Mouse (Mus musculus): ENCODE data around the gene Zfp341. TPM values are rescaled to one million over a fixed set of nuclear protein-coding genes. Genes with fewer than 3 reads are reported as not detected.

Gene Zfp341
- polyA plus RNA-seq, 1 experiment from 2014 or later: 1.4 TPM

- DNase-seq (ENCODE audit: low spot score): no peak
- no peaks in the 10 kb centered on the region for H3K27me3 ChIP-seq (ENCODE audit: insufficient read depth, poor library complexity, severe bottlenecking)
- WGBS: 79% methylated on average over 4 of the region's 4 CpGs
- no peaks in the 10 kb centered on the region for H3K9me3 ChIP-seq
- H3K4me3 ChIP-seq: no peak overlapping the region
- H3K36me3 ChIP-seq: peaks cover 38% of the 10 kb centered on the region
- H3K27ac ChIP-seq: no peak overlapping the region
- H3K4me1 ChIP-seq (replicated peaks): peaks cover 25% of the 10 kb centered on the region
Observed at GRCm38 (mm10) chr2:154674008-154674407, 60.9 kb downstream of the Zfp341 start.

- peaks cover 43% of the 10 kb centered on the region for H3K4me1 ChIP-seq (replicated peaks)
- no peaks in the 10 kb centered on the region for H3K9me3 ChIP-seq
- peak overlapping the region; percentile 86 for H3K27ac ChIP-seq
- H3K4me3 ChIP-seq: peak overlapping the region; percentile 38
- no peaks in the 10 kb centered on the region for H3K27me3 ChIP-seq (ENCODE audit: insufficient read depth, poor library complexity, severe bottlenecking)
- H3K36me3 ChIP-seq: peaks cover 25% of the 10 kb centered on the region
- peak; percentile 42 for DNase-seq (ENCODE audit: low spot score)
- 61% methylated on average over 19 of the region's 19 CpGs for WGBS
Observed at GRCm38 (mm10) chr2:154676653-154677609, 63.8 kb downstream of the Zfp341 start.

GRCm38 (mm10) chr2:154677651-154678139 is 64.6 kb downstream of the Zfp341 start:
- 31% methylated on average over 10 of the region's 10 CpGs for WGBS
- DNase-seq (ENCODE audit: low spot score): peak; percentile 77
- Histone ChIP-seq H3K4me1 (replicated peaks) (peaks cover 48% of the 10 kb centered on the region), H3K9me3 (no peaks in the 10 kb centered on the region), H3K27me3 (ENCODE audit: insufficient read depth, poor library complexity, severe bottlenecking) (no peaks in the 10 kb centered on the region), H3K36me3 (peaks cover 21% of the 10 kb centered on the region), H3K27ac (peak overlapping the region; percentile 86), H3K4me3 (peak overlapping the region; percentile 38)

GRCm38 (mm10) chr2:154678995-154679394 is 65.9 kb downstream of the Zfp341 start:
- Histone ChIP-seq H3K27me3 (ENCODE audit: insufficient read depth, poor library complexity, severe bottlenecking) (no peaks in the 10 kb centered on the region), H3K9me3 (no peaks in the 10 kb centered on the region), H3K27ac (no peak overlapping the region), H3K4me3 (no peak overlapping the region), H3K4me1 (replicated peaks) (peaks cover 51% of the 10 kb centered on the region), H3K36me3 (peaks cover 13% of the 10 kb centered on the region)
- WGBS: 94% methylated on average over 3 of the region's 3 CpGs
- no peak for DNase-seq (ENCODE audit: low spot score)

GRCm38 (mm10) chr2:154680337-154680736 is 67.2 kb downstream of the Zfp341 start:
- H3K27ac ChIP-seq: no peak overlapping the region

GRCm38 (mm10) chr2:154680941-154681340 is 67.8 kb downstream of the Zfp341 start:
- WGBS: 95% methylated on average over 6 of the region's 6 CpGs
- H3K9me3 ChIP-seq: no peaks in the 10 kb centered on the region
- no peak overlapping the region for H3K4me3 ChIP-seq
- no peak overlapping the region for H3K27ac ChIP-seq
- H3K36me3 ChIP-seq: peaks cover 19% of the 10 kb centered on the region; the same call in 1 of the 2 replicates
- no peaks in the 10 kb centered on the region for H3K27me3 ChIP-seq (ENCODE audit: insufficient read depth, poor library complexity, severe bottlenecking)
- H3K4me1 ChIP-seq (replicated peaks): peaks cover 50% of the 10 kb centered on the region
- DNase-seq (ENCODE audit: low spot score): no peak

More at GRCm38 (mm10) chr2:154680337-154680736, 67.2 kb downstream of the Zfp341 start:
- DNase-seq (ENCODE audit: low spot score): no peak
- H3K9me3 ChIP-seq: no peaks in the 10 kb centered on the region
- H3K4me1 ChIP-seq (replicated peaks): peaks cover 50% of the 10 kb centered on the region
- WGBS: 90% methylated on average over 2 of the region's 2 CpGs
- peaks cover 22% of the 10 kb centered on the region for H3K36me3 ChIP-seq
- H3K27me3 ChIP-seq (ENCODE audit: insufficient read depth, poor library complexity, severe bottlenecking): no peaks in the 10 kb centered on the region
- H3K4me3 ChIP-seq: no peak overlapping the region

GRCm38 (mm10) chr2:154682712-154683111 is 69.6 kb downstream of the Zfp341 start:
- Histone ChIP-seq H3K4me1 (replicated peaks) (peaks cover 37% of the 10 kb centered on the region), H3K27me3 (ENCODE audit: insufficient read depth, poor library complexity, severe bottlenecking) (no peaks in the 10 kb centered on the region), H3K4me3 (no peak overlapping the region), H3K36me3 (peaks cover 19% of the 10 kb centered on the region; the same call in 1 of the 2 replicates), H3K9me3 (no peaks in the 10 kb centered on the region), H3K27ac (no peak overlapping the region)
- 63% methylated on average over 1 of the region's 1 CpGs for WGBS
- no peak for DNase-seq (ENCODE audit: low spot score)

- 95% methylated on average over 7 of the region's 7 CpGs for WGBS
- DNase-seq (ENCODE audit: low spot score): no peak
- H3K4me1 ChIP-seq (replicated peaks): peaks cover 29% of the 10 kb centered on the region
- no peaks in the 10 kb centered on the region for H3K9me3 ChIP-seq
- H3K27ac ChIP-seq: no peak overlapping the region
- peaks cover 25% of the 10 kb centered on the region for H3K36me3 ChIP-seq
- H3K4me3 ChIP-seq: no peak overlapping the region
- H3K27me3 ChIP-seq (ENCODE audit: insufficient read depth, poor library complexity, severe bottlenecking): no peaks in the 10 kb centered on the region
Observed at GRCm38 (mm10) chr2:154684901-154685470, 71.9 kb downstream of the Zfp341 start.

- Histone ChIP-seq H3K27me3 (ENCODE audit: insufficient read depth, poor library complexity, severe bottlenecking) (no peaks in the 10 kb centered on the region), H3K36me3 (peaks cover 33% of the 10 kb centered on the region), H3K4me3 (no peak overlapping the region), H3K9me3 (no peaks in the 10 kb centered on the region), H3K4me1 (replicated peaks) (peaks cover 21% of the 10 kb centered on the region), H3K27ac (no peak overlapping the region)
- no peak for DNase-seq (ENCODE audit: low spot score)
- WGBS: 94% methylated on average over 3 of the region's 3 CpGs
Observed at GRCm38 (mm10) chr2:154685772-154686171, 72.7 kb downstream of the Zfp341 start.

- DNase-seq (ENCODE audit: low spot score): no peak
- Histone ChIP-seq H3K36me3 (peaks cover 43% of the 10 kb centered on the region), H3K27ac (no peak overlapping the region), H3K4me1 (replicated peaks) (peaks cover 12% of the 10 kb centered on the region), H3K4me3 (no peak overlapping the region), H3K27me3 (ENCODE audit: insufficient read depth, poor library complexity, severe bottlenecking) (no peaks in the 10 kb centered on the region), H3K9me3 (no peaks in the 10 kb centered on the region)
- 94% methylated on average over 3 of the region's 3 CpGs for WGBS
Observed at GRCm38 (mm10) chr2:154686819-154687218, 73.7 kb downstream of the Zfp341 start.

- H3K4me1 ChIP-seq (replicated peaks): no peaks in the 10 kb centered on the region
- WGBS: 94% methylated on average over 14 of the region's 14 CpGs
- no peak for DNase-seq (ENCODE audit: low spot score)
- no peak overlapping the region for H3K4me3 ChIP-seq
- H3K27ac ChIP-seq: no peak overlapping the region
- H3K27me3 ChIP-seq (ENCODE audit: insufficient read depth, poor library complexity, severe bottlenecking): no peaks in the 10 kb centered on the region
- no peaks in the 10 kb centered on the region for H3K9me3 ChIP-seq
- H3K36me3 ChIP-seq: peaks cover 63% of the 10 kb centered on the region
Observed at GRCm38 (mm10) chr2:154689391-154689790, 76.3 kb downstream of the Zfp341 start.

- Histone ChIP-seq H3K4me3 (no peak overlapping the region), H3K4me1 (replicated peaks) (no peaks in the 10 kb centered on the region), H3K9me3 (no peaks in the 10 kb centered on the region), H3K27ac (no peak overlapping the region), H3K36me3 (peaks cover 66% of the 10 kb centered on the region), H3K27me3 (ENCODE audit: insufficient read depth, poor library complexity, severe bottlenecking) (no peaks in the 10 kb centered on the region)
- WGBS: 91% methylated on average over 5 of the region's 5 CpGs
- no peak for DNase-seq (ENCODE audit: low spot score)
Observed at GRCm38 (mm10) chr2:154690959-154691358, 77.9 kb downstream of the Zfp341 start.

Data from hindbrain, embryonic 10.5 days (tissue).